Mouse (Mus musculus): ENCODE measurements around the gene Gmds. TPM values are rescaled to one million over a fixed set of nuclear protein-coding genes. Genes with fewer than 3 reads are reported as not detected.

The Gmds gene
- polyA plus RNA-seq, 1 experiment: 8.8 TPM

- Histone ChIP-seq H3K4me1 (ENCODE audit: control insufficient read depth, insufficient read depth, low read length) (peaks cover 2% of the 10 kb centered on the region; the same call in 1 of the 2 replicates), H3K4me3 (ENCODE audit: insufficient read depth, low read length) (peak overlapping the region; percentile 47), H3K27ac (ENCODE audit: insufficient read depth, low read depth, low read length) (no peak overlapping the region)
- TF ChIP-seq CTCF (IDR thresholded peaks at IDR 0.05; ENCODE audit: low read depth, low read length) (peak; percentile 78), POLR2A (IDR thresholded peaks at IDR 0.05; ENCODE audit: borderline replicate concordance, low read depth, low read length) (no peak)
Measured at GRCm38 (mm10) chr13:31800581-31801576, 537.7 kb downstream of the Gmds start.

GRCm38 (mm10) chr13:31798075-31798474 is 540.5 kb downstream of the Gmds start:
- peaks cover 2% of the 10 kb centered on the region; the same call in 1 of the 2 replicates for H3K4me1 ChIP-seq (ENCODE audit: control insufficient read depth, insufficient read depth, low read length)
- no peak for TF ChIP-seq CTCF (IDR thresholded peaks at IDR 0.05; ENCODE audit: low read depth, low read length)
- H3K27ac ChIP-seq (ENCODE audit: insufficient read depth, low read depth, low read length): no peak overlapping the region
- H3K4me3 ChIP-seq (ENCODE audit: insufficient read depth, low read length): no peak overlapping the region

DNA sequence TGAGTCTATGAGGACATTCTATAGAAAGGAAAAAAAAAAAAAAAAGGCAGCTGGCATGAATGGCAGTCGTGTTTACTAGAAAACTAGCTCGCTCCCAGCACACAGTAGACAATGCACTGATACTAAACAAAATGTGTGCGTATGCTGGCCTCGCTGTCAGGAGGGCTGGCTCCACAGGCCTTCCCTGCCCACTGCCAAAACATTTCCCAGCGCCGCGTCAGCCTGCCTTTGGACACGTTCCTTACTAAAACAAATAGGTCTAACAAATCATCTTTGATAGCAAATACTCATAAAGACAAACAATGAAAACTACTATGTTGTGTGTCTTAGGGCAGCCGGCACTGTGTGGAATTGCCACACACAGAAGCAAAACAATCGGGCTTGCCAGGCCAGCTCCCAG is 541.2 kb downstream of the Gmds start:
- peaks cover 2% of the 10 kb centered on the region; the same call in 1 of the 2 replicates for H3K4me1 ChIP-seq (ENCODE audit: control insufficient read depth, insufficient read depth, low read length)
- TF ChIP-seq CTCF (IDR thresholded peaks at IDR 0.05; ENCODE audit: low read depth, low read length) (no peak), POLR2A (IDR thresholded peaks at IDR 0.05; ENCODE audit: borderline replicate concordance, low read depth, low read length) (no peak)
- H3K4me3 ChIP-seq (ENCODE audit: insufficient read depth, low read length): no peak overlapping the region
- no peak overlapping the region for H3K27ac ChIP-seq (ENCODE audit: insufficient read depth, low read depth, low read length)

- Histone ChIP-seq H3K27ac (ENCODE audit: insufficient read depth, low read depth, low read length) (no peak overlapping the region), H3K4me1 (ENCODE audit: control insufficient read depth, insufficient read depth, low read length) (no peaks in the 10 kb centered on the region), H3K4me3 (ENCODE audit: insufficient read depth, low read length) (no peak overlapping the region)
- TF ChIP-seq POLR2A (IDR thresholded peaks at IDR 0.05; ENCODE audit: borderline replicate concordance, low read depth, low read length) (no peak), CTCF (IDR thresholded peaks at IDR 0.05; ENCODE audit: low read depth, low read length) (no peak)
Measured at GRCm38 (mm10) chr13:31793163-31793562, 545.4 kb downstream of the Gmds start.

DNA sequence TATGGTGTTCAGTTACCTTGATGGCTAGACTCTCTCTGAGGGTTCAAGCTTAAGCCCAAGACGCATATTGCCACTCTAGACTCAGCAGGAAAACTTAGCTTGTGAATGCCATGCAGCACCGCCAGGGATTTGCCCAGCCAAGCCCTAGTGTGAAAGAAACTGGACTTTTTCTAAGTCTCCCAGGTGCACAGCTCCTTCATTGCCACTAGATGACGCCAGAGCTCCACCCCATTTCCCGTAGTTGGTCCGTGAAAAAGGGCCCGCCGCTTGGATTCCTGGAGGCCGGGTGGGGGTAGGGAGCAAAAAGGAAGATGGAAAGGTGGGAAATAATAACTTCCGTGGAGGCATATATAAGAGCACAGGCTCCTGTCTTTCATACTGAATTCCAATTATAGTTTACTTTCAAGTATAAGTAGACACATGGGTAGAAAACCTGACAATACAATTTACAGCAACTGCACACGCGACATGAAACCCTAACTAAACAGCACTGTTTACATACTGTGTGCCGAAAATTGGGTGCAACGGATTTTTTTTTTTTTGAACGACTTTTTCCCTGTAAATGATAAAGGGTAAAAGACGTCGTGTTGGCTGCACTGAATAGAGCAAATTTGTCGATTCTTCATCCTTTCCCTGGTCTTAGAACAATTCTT is 545.9 kb downstream of the Gmds start:
- Histone ChIP-seq H3K27ac (ENCODE audit: insufficient read depth, low read depth, low read length) (no peak overlapping the region), H3K4me1 (ENCODE audit: control insufficient read depth, insufficient read depth, low read length) (no peaks in the 10 kb centered on the region), H3K4me3 (ENCODE audit: insufficient read depth, low read length) (no peak overlapping the region)
- TF ChIP-seq POLR2A (IDR thresholded peaks at IDR 0.05; ENCODE audit: borderline replicate concordance, low read depth, low read length) (no peak), CTCF (IDR thresholded peaks at IDR 0.05; ENCODE audit: low read depth, low read length) (peak; percentile 98)

DNA sequence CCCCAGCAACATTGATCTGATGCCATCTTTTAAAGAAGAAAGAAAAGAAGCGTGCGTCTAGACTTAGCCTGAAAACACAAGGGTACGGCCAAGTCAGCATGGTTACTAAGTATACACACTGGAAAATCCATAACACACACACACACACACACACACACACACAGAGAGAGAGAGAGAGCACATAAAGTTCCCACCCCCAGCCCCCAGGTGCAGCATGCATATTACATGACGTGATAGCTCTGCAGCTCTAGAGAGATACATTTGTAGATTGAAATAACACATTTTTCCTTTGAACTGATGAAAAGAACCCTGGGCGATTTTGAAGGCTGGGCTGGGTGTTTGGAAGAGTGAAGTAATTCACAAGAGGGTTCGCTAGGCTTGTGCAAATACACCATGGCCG is 553.8 kb downstream of the Gmds start:
- no peak overlapping the region for H3K27ac ChIP-seq (ENCODE audit: insufficient read depth, low read depth, low read length)
- TF ChIP-seq POLR2A (IDR thresholded peaks at IDR 0.05; ENCODE audit: borderline replicate concordance, low read depth, low read length) (no peak), CTCF (IDR thresholded peaks at IDR 0.05; ENCODE audit: low read depth, low read length) (no peak)
- no peaks in the 10 kb centered on the region for H3K4me1 ChIP-seq (ENCODE audit: control insufficient read depth, insufficient read depth, low read length)
- no peak overlapping the region for H3K4me3 ChIP-seq (ENCODE audit: insufficient read depth, low read length)

DNA sequence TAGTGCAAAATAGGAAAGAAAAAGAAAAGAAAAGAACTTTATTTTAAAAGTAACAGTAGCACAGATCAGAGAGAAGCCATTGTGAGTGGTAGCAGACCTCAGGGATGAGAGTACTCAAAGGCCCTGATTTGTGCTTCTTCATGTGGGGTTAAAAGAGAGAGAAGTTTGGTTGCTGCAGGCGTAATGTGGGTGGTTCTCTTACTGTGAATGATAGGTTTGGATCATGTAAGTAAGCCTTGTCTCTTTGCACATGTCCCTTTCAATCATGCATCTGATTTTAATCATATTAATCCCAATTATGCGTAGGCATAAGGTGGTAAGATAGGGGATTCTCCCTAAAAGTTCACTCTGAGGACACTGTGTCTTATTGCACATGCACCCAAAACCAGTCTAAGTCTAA is 556.5 kb downstream of the Gmds start:
- Histone ChIP-seq H3K4me1 (ENCODE audit: control insufficient read depth, insufficient read depth, low read length) (no peaks in the 10 kb centered on the region), H3K4me3 (ENCODE audit: insufficient read depth, low read length) (no peak overlapping the region), H3K27ac (ENCODE audit: insufficient read depth, low read depth, low read length) (no peak overlapping the region)
- no peak for TF ChIP-seq POLR2A (IDR thresholded peaks at IDR 0.05; ENCODE audit: borderline replicate concordance, low read depth, low read length)
- no peak for TF ChIP-seq CTCF (IDR thresholded peaks at IDR 0.05; ENCODE audit: low read depth, low read length)

DNA sequence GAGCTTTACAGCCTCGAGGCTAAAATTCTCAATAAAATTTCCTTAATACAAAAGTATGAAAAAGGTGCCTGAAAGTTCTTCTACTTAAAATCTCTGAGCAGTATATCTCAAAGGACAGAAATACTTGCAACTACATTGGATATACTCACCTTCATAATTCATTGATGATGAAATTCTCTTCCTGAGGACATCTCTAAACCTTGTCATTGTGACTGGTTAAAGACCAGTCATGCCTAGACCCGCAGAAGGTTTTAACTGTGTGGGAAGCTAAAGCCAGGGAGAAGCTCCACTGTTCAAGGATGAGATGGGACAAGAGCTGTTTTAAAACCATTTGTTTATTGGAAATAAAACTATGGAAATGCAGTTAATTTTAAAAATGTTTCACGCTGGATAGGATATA is 558.2 kb downstream of the Gmds start:
- Histone ChIP-seq H3K4me1 (ENCODE audit: control insufficient read depth, insufficient read depth, low read length) (no peaks in the 10 kb centered on the region), H3K27ac (ENCODE audit: insufficient read depth, low read depth, low read length) (no peak overlapping the region), H3K4me3 (ENCODE audit: insufficient read depth, low read length) (no peak overlapping the region)
- TF ChIP-seq CTCF (IDR thresholded peaks at IDR 0.05; ENCODE audit: low read depth, low read length) (no peak), POLR2A (IDR thresholded peaks at IDR 0.05; ENCODE audit: borderline replicate concordance, low read depth, low read length) (no peak)

DNA sequence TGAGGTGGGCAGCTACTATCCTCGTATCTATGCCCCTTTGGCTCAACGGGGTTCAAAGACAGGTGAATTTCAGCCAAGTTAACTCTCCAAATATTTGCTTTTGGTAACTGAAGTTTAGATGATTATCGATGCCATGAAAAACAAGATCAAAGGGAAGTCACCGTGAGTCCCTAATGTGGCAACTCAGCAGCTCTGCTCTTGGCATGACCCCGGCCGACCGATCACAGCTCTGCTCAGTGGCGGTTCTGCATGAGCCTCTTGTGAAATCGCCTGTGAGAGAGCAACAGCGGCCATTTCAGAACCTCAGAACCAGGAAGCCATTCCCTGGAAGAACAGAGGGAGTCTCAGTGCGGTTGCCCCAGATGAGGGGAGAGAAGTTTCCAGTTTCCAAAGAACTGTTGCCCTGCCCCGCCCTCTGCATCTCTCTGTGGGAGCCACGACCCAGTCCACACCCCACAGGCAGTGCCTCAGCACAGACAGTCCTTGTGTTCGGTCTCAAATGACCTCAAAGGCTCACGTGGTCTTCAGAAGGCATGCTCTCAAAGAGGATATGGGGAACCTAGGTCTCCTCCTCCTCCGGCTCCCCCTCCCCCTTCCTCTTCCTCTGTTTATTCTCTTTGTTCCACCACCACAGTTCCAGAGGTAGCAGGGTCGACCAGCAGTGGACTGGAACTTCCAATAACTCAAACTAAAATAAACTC is 559.1 kb downstream of the Gmds start:
- Histone ChIP-seq H3K27ac (ENCODE audit: insufficient read depth, low read depth, low read length) (no peak overlapping the region), H3K4me1 (ENCODE audit: control insufficient read depth, insufficient read depth, low read length) (no peaks in the 10 kb centered on the region), H3K4me3 (ENCODE audit: insufficient read depth, low read length) (no peak overlapping the region)
- no peak for TF ChIP-seq CTCF (IDR thresholded peaks at IDR 0.05; ENCODE audit: low read depth, low read length)
- TF ChIP-seq POLR2A (IDR thresholded peaks at IDR 0.05; ENCODE audit: borderline replicate concordance, low read depth, low read length): no peak

Data from bone marrow macrophage, adult 2 months (primary cell).